Mouse (Mus musculus): ENCODE data around the gene Tmem199.

GRCm38 (mm10) chr11:78497071-78497541 is 14.9 kb downstream of the Tmem199 start:
- no peak for TF ChIP-seq CTCF (IDR thresholded peaks at IDR 0.05; ENCODE audit: control insufficient read depth, insufficient read depth, insufficient read length)
- TF ChIP-seq MAX (IDR thresholded peaks at IDR 0.05): no peak
- TF ChIP-seq CEBPB (IDR thresholded peaks at IDR 0.05; ENCODE audit: low read depth): no peak
- no peak for TF ChIP-seq MYOD1 (IDR thresholded peaks at IDR 0.05; ENCODE audit: control insufficient read depth, insufficient read length, low read depth)
- no peak for TF ChIP-seq MYOG (IDR thresholded peaks at IDR 0.05; ENCODE audit: control insufficient read depth, extremely low read depth, insufficient read length)
- TF ChIP-seq USF1 (IDR thresholded peaks at IDR 0.05; ENCODE audit: low read depth): no peak
- TF ChIP-seq FOSL1 (IDR thresholded peaks at IDR 0.05; ENCODE audit: insufficient read depth, low read length, poor library complexity, severe bottlenecking): no peak
